Mouse (Mus musculus): ENCODE data around the gene Shank3.

- TF ChIP-seq TAL1 (IDR thresholded peaks at IDR 0.05; ENCODE audit: low read length) (no peak), GATA1 (IDR thresholded peaks at IDR 0.05; ENCODE audit: low read length) (no peak)
These were observed 48.6 kb downstream of the Shank3 start for GRCm38 (mm10) chr15:89547824-89548601.

All from erythroblast, embryonic 14.5 days (primary cell).